Mouse (Mus musculus): Measurements from ENCODE around the gene Lsamp.

The Lsamp gene

GRCm38 (mm10) chr16:42033449-42033848 is 2049.3 kb downstream of the Lsamp start:
- DNase-seq (ENCODE audit: low spot score in 2 of 2), result no peak

DNA sequence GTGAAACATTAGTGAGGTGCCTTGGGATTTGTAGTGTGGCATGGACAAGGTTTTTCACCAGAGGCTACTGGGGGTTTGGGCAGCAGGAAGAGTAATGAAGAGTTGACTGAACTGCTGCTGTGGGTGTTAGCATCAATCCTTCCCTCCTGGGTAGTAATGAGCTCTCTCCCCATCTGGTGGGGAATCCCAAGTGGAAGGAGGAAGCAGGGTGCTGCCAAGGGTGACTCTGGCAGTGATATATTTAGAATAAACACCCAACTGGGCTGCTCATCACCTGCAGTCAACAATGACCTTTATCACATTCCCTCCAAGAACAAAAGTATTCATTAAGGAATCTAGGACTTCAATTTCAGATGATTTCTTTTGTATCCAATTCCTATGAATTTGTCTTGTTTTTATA is 2064.0 kb downstream of the Lsamp start:
- no peak for DNase-seq (ENCODE audit: low spot score in 2 of 2)

DNA sequence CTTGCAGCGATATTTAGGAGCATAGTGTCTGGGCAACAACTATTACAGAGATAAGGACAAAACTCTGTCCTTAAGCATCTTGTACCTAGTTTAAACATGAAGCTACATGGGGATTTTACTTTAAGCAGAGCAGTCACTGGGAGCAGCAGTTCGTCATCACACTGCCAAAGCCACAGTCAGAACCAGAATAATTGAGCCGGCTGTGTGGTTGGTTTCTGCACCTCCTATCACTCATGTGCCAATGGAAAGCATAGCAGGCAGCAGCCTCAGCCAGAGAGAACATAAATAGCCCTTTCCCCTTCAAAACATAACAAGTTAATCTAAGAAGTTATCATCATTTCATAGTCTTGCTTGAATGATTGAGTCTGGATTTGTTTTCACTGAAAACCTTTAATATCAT is 2075.8 kb downstream of the Lsamp start:
- no peak for DNase-seq (ENCODE audit: low spot score in 2 of 2)

- no peak for DNase-seq (ENCODE audit: low spot score in 2 of 2)
These were observed 2090.2 kb downstream of the Lsamp start for GRCm38 (mm10) chr16:42074325-42074724.

DNA sequence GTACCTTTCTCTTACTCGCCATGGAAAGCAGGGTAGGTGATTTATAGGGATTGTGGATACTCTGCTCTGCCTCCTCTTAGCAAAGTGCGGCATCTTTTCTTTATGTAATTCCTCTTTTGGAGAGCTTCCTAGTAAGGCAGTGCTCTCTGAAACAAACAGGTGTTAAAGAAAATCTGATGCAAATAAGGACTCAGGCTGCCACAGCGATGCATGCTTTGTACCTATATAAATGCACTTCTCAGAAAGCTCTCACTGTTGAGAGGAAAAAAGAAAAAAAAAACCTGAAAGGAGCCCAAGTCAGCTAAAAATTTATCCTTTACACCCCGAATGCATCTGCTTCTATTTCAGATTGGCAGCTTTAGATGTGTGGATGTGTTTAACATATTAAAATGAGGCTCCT is 2095.4 kb downstream of the Lsamp start:
- DNase-seq (ENCODE audit: low spot score in 2 of 2), result no peak

DNA sequence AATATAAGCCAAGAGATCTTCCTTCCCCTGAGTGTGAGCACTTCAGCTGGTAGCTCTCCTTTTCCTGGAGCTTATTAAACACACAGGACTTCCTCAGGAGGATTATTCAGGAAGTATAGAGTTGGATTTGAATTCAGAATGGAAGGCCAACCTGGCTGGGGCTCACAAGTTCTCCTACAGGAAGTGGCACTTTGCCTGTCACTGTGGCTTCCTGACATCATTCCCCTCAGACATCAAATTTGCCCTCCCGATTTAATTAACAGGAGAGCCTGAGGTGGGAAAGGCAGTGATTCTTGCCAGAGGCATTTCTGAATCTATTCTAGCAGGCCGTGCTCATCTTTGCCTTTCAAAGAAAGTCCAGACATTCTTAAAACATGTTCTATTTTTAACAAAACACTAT is 2097.4 kb downstream of the Lsamp start:
- DNase-seq (ENCODE audit: low spot score in 2 of 2), result no peak

DNA sequence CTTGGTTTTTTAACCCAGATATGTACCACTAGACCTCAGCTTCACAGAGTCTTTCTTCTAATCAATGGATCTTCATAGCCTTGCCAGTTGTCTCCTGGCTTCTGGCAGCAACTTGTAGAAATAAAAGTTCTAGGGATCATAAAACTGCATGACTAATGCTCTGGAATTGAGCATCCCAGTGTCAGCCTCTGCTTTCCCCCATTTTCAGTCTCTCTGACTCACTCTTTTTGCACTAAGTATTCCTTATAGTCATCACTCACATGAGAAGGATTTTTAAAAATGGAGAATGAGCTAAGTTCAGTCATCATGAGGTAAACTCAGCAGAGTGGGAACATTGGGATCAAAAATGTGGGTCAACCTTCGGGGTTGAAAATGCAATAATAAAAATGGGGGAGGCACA is 2113.3 kb downstream of the Lsamp start:
- no peak for DNase-seq (ENCODE audit: low spot score in 2 of 2)

GRCm38 (mm10) chr16:42102186-42102585 is 2118.0 kb downstream of the Lsamp start:
- DNase-seq (ENCODE audit: low spot score in 2 of 2), result no peak

DNA sequence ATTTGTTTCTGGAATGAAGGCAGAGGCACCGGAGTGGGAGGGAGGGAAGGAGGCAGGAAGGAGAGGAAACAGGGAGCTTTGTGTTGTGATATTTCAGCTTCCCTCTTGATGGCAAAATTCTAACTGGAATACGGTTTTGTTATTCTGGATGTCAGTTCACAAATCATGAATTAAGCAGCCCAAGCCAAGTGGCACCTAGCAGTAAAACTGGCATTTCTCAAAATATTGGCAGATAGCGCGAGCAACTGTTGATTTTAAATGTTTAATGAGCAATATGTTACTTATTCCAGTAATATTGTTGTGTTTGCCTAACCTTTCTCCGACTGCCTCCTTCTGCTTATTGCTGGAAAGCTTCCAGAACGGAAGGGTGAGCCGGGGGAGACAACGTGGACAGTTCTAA is 2118.5 kb downstream of the Lsamp start:
- no peak for DNase-seq (ENCODE audit: low spot score in 2 of 2)

- DNase-seq (ENCODE audit: low spot score in 2 of 2), result no peak
These were observed 2128.1 kb downstream of the Lsamp start for GRCm38 (mm10) chr16:42112251-42112650.

DNA sequence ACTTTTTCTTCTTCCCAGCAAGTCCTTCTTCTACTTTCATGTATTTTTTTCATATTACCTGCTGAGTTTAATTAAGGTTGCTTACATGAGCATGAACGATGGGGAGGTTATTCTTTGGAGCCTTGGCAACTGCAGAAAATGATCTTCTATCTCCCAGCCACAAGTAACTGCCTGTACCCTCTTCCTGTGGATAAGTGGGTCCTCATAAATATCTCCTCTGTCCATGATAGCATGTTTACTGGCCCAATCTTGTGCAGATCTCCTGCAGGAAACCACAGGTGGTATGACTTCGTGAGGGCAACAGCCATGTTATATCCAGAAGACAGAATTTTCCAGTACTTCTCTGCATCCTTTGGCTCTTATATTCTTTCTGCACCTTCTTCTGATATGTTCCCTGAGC is 2129.1 kb downstream of the Lsamp start:
- no peak for DNase-seq (ENCODE audit: low spot score in 2 of 2)

GRCm38 (mm10) chr16:42121788-42122187 is 2137.6 kb downstream of the Lsamp start:
- DNase-seq (ENCODE audit: low spot score in 2 of 2), result no peak

DNA sequence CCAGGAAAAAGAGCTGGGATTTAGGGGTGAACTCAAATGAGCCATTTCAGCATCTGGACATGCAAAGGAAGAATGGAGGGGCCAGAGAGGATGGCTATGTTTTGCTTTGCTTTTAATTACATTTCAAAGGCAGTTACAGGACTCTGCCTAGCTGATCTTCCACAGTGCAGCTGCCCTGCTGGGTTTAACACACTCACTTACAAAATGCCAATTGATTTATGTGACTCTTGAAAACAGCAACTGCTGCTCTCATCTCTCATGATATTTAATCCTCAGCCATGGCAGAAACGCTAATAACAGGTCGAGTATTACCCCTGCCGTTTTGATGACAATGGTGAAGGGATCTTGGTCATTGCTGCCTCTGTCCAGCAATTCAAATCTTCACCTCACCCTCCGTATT is 2139.7 kb downstream of the Lsamp start:
- DNase-seq (ENCODE audit: low spot score in 2 of 2), result no peak

GRCm38 (mm10) chr16:42126061-42126460 is 2141.9 kb downstream of the Lsamp start:
- DNase-seq (ENCODE audit: low spot score in 2 of 2), result no peak

DNA sequence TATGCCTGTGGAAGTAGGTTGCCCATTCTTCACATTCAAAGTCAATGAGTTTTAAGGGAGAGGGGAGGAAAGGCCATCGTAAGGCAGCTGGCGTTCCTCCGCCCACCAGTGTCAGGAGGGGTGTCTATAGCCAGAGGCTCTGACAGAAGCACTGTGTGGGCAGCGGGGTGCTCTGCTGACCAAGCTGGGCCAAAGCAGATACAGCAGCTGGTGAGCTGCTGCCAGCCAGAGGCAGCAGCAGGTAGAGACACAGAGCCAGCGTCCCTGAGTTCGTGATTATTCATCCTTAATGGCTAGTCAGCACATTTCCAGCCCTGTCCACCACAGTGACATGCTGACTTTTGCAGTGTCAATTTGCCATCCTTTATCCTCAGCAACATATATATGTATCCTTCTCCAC is 2163.0 kb downstream of the Lsamp start:
- no peak for DNase-seq (ENCODE audit: low spot score in 2 of 2)

DNA sequence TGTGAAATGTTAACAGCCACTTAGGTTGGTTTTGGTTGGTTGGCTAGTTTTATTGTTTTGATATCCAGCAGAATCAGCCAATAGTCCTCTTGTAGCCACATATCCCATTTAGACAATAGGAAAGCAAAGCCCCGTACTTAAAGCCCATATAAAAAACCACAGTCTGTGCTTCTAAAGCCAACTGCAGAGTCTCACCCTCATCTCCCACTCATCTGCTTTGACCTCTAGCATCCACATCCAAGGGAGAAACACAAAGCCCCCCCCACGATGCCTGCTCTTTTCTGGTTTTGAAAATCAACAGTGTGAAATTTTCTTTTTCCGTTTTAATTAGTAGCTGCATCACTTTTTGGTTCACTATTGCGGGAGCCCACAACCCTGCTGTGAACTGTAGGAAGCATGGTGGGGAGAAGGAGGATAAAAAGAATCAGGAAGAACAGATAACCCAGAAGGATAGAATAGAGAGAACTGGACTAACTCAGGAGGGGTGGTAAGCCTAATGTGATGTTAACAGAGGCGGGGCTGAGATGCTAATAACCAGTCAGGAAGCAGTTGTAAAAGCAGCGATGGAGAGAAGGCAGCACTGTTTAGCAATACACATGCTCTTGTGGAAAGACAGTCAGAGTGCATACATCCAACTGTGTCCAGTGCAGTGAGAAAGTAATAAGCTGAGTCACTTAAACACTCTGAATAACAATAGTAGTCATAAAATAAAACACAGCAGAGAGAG is 2165.2 kb downstream of the Lsamp start:
- DNase-seq (ENCODE audit: low spot score in 2 of 2), result no peak

- DNase-seq (ENCODE audit: low spot score in 2 of 2), result no peak
These were observed 2168.5 kb downstream of the Lsamp start for GRCm38 (mm10) chr16:42152640-42153039.

GRCm38 (mm10) chr16:42157816-42158215 is 2173.7 kb downstream of the Lsamp start:
- DNase-seq (ENCODE audit: low spot score in 2 of 2), result no peak

GRCm38 (mm10) chr16:42164941-42165340 is 2180.8 kb downstream of the Lsamp start:
- DNase-seq (ENCODE audit: low spot score in 2 of 2), result peak; percentile 55 to 88

GRCm38 (mm10) chr16:42168292-42168691 is 2184.1 kb downstream of the Lsamp start:
- DNase-seq (ENCODE audit: low spot score in 2 of 2), result no peak

GRCm38 (mm10) chr16:42169447-42170140 is 2185.4 kb downstream of the Lsamp start:
- DNase-seq (ENCODE audit: low spot score in 2 of 2), result peak; percentile 73 to 85

DNA sequence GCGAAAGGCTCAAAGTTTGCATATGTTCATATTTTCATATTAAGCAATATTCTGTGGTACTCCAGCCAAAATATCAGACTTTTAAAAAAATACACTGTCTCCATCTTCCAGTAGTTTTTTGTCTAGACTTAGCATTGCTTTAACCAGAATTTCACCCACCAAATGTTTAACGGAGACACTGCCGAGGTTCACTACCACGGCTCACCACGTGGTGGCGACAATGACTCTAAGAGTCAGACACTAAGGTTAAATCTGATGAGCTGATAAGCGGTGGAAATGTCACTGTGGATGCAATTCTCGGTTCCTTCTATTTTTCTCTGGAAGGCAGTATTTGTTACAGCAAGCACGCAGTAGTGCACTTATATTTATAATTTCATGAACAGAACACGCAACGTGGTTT is 2188.3 kb downstream of the Lsamp start:
- peak; percentile 88 to 90 for DNase-seq (ENCODE audit: low spot score in 2 of 2)

- no peak for DNase-seq (ENCODE audit: low spot score in 2 of 2)
These were observed 2194.7 kb downstream of the Lsamp start for GRCm38 (mm10) chr16:42178866-42179265.
